Mouse (Mus musculus) limb, embryonic 14.5 days (tissue): ENCODE results near the gene Gprc6a. TPM values are rescaled to one million over a fixed set of nuclear protein-coding genes. Genes with fewer than 3 reads are reported as not detected.

ENCODE experiments used
- ATAC-seq: fragments of 200-750 bp; cut with Nextera tagmentation; 2 replicates; pipeline ENCODE4 v1.8.0; 2017; ENCODE audit warnings: low read depth, moderate number of reproducible peaks, moderate TSS enrichment; ENCODE audit not compliant: low FRiP score
- DNase-seq: peaks from one replicate; pipeline ENCODE4 v3.0.0-alpha.2; 2015; ENCODE audit warnings: low spot score
- H3K27ac ChIP-seq: fragments of 300-500 bp; sonication (generic); replicated peaks from 2 replicates; pipeline ENCODE4 v1.5.1; 2014; ENCODE audit warnings: low read depth, mild to moderate bottlenecking, low read length, moderate library complexity, mixed read lengths
- H3K27me3 ChIP-seq: fragments of 300-500 bp; sonication (generic); 2 replicates; pipeline ENCODE4 v1.6.1; 2014; ENCODE audit warnings: low read length, mixed read lengths; ENCODE audit not compliant: control insufficient read depth, insufficient read depth
- H3K36me3 ChIP-seq: fragments of 300-500 bp; sonication (generic); 2 replicates; pipeline ENCODE4 v1.6.1; 2014; ENCODE audit warnings: mild to moderate bottlenecking, low read length, moderate library complexity, mixed read lengths; ENCODE audit not compliant: control insufficient read depth, insufficient read depth
- H3K4me1 ChIP-seq: fragments of 300-500 bp; sonication (generic); 2 replicates; pipeline ENCODE4 v1.6.1; 2014; ENCODE audit warnings: antibody characterized with exemption, low read length, mixed read lengths; ENCODE audit not compliant: control insufficient read depth, insufficient read depth
- H3K4me2 ChIP-seq: fragments of 300-500 bp; sonication (generic); replicated peaks from 2 replicates; pipeline ENCODE4 v1.6.1; 2014; ENCODE audit warnings: low read depth, mild to moderate bottlenecking, low read length, moderate library complexity; ENCODE audit not compliant: severe bottlenecking
- H3K4me3 ChIP-seq: fragments of 300-500 bp; sonication (generic); replicated peaks from 2 replicates; pipeline ENCODE4 v1.5.1; 2014; ENCODE audit warnings: low read length
- H3K9ac ChIP-seq: fragments of 300-500 bp; sonication (generic); 2 replicates; pipeline ENCODE4 v1.6.1; 2014; ENCODE audit warnings: mild to moderate bottlenecking, low read depth, low read length, moderate library complexity; ENCODE audit not compliant: severe bottlenecking
- H3K9me3 ChIP-seq: fragments of 300-500 bp; sonication (generic); 2 replicates; pipeline ENCODE4 v1.6.1; 2016; ENCODE audit warnings: low read length; ENCODE audit not compliant: control insufficient read depth
- POLR2A ChIP-seq: fragments of 200-500 bp; IDR thresholded peaks from 2 replicates; pipeline ENCODE4 v1.8.0; 2012; ENCODE audit warnings: inconsistent platforms, mild to moderate bottlenecking, moderate library complexity, borderline replicate concordance; ENCODE audit not compliant: insufficient read depth, insufficient read length; ENCODE audit errors: extremely low read depth
- WGBS: fragments of 180-500 bp; shearing (Covaris S2); extraction: QIAGEN DNeasy Blood & Tissue Kit; methylation state at CpG from one replicate; pipeline ENCODE4 v1.1.7; 2014; 5-methylcytosine and 5-hydroxymethylcytosine counted together
- polyA plus RNA-seq, 2 experiments: library from polyadenylated mRNA; depleted of rRNA in 1 of 2; stranded (reverse) in 1 of 2; unstranded in 1 of 2; fragments of >200 nt; fragmentation: Nextera tagmentation in 1 of 2; extraction: Ambion mirVana in 1 of 2; gene quantifications; 2 replicates each; pipeline versions ENCODE4 v1.2.1 to v1.2.3; 2012 to 2014

Gene Gprc6a
- polyA plus RNA-seq, 2 experiments: not detected

- no peak overlapping the region for H3K27ac ChIP-seq
- DNase-seq (no peak), ATAC-seq (no peak)
- no peaks in the 10 kb centered on the region for H3K27me3 ChIP-seq
- TF ChIP-seq POLR2A: no peak
- H3K4me2 ChIP-seq: no peak overlapping the region
- H3K4me3 ChIP-seq: no peak overlapping the region
- no peaks in the 10 kb centered on the region for H3K4me1 ChIP-seq
- H3K9me3 ChIP-seq: no peaks in the 10 kb centered on the region
- H3K9ac ChIP-seq: no peak overlapping the region
- H3K36me3 ChIP-seq: no peaks in the 10 kb centered on the region
These were observed 38.1 kb upstream of the Gprc6a start for GRCm38 (mm10) chr10:51669334-51669733.

- ATAC-seq (no peak), DNase-seq (peak; percentile 7)
- WGBS: 77% methylated on average over 1 of the region's 1 CpGs
These were observed 26.1 kb upstream of the Gprc6a start for GRCm38 (mm10) chr10:51657324-51657723.

GRCm38 (mm10) chr10:51649506-51650221 lies 18.4 kb upstream of the Gprc6a start:
- TF ChIP-seq POLR2A: no peak
- Histone ChIP-seq H3K4me2 (no peak overlapping the region), H3K4me3 (no peak overlapping the region), H3K27ac (no peak overlapping the region), H3K9ac (no peak overlapping the region), H3K36me3 (no peaks in the 10 kb centered on the region), H3K9me3 (no peaks in the 10 kb centered on the region), H3K4me1 (no peaks in the 10 kb centered on the region), H3K27me3 (no peaks in the 10 kb centered on the region)
- WGBS: 45% methylated on average over 3 of the region's 3 CpGs
- ATAC-seq (no peak), DNase-seq (no peak)

More at GRCm38 (mm10) chr10:51657324-51657723, 26.1 kb upstream of the Gprc6a start:
- Histone ChIP-seq H3K9me3 (no peaks in the 10 kb centered on the region), H3K4me1 (no peaks in the 10 kb centered on the region), H3K36me3 (no peaks in the 10 kb centered on the region), H3K4me3 (no peak overlapping the region), H3K4me2 (no peak overlapping the region), H3K27ac (no peak overlapping the region), H3K9ac (no peak overlapping the region), H3K27me3 (no peaks in the 10 kb centered on the region)
- TF ChIP-seq POLR2A: no peak

GRCm38 (mm10) chr10:51621193-51621592 lies 10.1 kb downstream of the Gprc6a start:
- TF ChIP-seq POLR2A: no peak
- 74% methylated on average over 3 of the region's 3 CpGs for WGBS

GRCm38 (mm10) chr10:51620126-51620525 lies 11.1 kb downstream of the Gprc6a start:
- no peak for DNase-seq
- no peaks in the 10 kb centered on the region for H3K9me3 ChIP-seq
- no peaks in the 10 kb centered on the region for H3K4me1 ChIP-seq
- no peak for ATAC-seq
- WGBS: 79% methylated on average over 7 of the region's 7 CpGs
- no peak overlapping the region for H3K4me3 ChIP-seq
- H3K4me2 ChIP-seq: no peak overlapping the region
- H3K36me3 ChIP-seq: no peaks in the 10 kb centered on the region
- no peak overlapping the region for H3K27ac ChIP-seq
- H3K27me3 ChIP-seq: no peaks in the 10 kb centered on the region
- TF ChIP-seq POLR2A: no peak
- no peak overlapping the region for H3K9ac ChIP-seq

More at GRCm38 (mm10) chr10:51621193-51621592, 10.1 kb downstream of the Gprc6a start:
- ATAC-seq: no peak
- no peaks in the 10 kb centered on the region for H3K36me3 ChIP-seq
- no peak overlapping the region for H3K4me2 ChIP-seq
- no peaks in the 10 kb centered on the region for H3K4me1 ChIP-seq
- no peaks in the 10 kb centered on the region for H3K9me3 ChIP-seq
- H3K9ac ChIP-seq: no peak overlapping the region
- H3K27me3 ChIP-seq: no peaks in the 10 kb centered on the region
- no peak overlapping the region for H3K27ac ChIP-seq
- no peak overlapping the region for H3K4me3 ChIP-seq
- no peak for DNase-seq
